Mouse (Mus musculus) brain, embryonic 18.5 days (tissue): Measurements from ENCODE around the gene Nyap1.
A peak's percentile ranks its signal among the peaks of the same experiment; 100 is the strongest.
"Not testable (repeated sequence)": the region's sequence is repeated elsewhere in the genome, so short reads cannot be mapped to it uniquely, and the experiment has no call there.

Experiments
- DNase-seq: peaks from one replicate; pipeline ENCODE4 v3.0.0-alpha.2; 2012; ENCODE audit warnings: low read depth, low spot score

Gene Nyap1

GRCm38 (mm10) chr5:137768475-137768874 lies 27.1 kb upstream of the Nyap1 start:
- no peak for DNase-seq

GRCm38 (mm10) chr5:137766270-137766669 lies 24.9 kb upstream of the Nyap1 start:
- DNase-seq: no peak

GRCm38 (mm10) chr5:137764609-137765340 lies 23.4 kb upstream of the Nyap1 start:
- no peak for DNase-seq

- peak; percentile 79 for DNase-seq
These were observed 18.6 kb upstream of the Nyap1 start for GRCm38 (mm10) chr5:137759971-137760412.

- DNase-seq: no peak
These were observed 17.6 kb upstream of the Nyap1 start for GRCm38 (mm10) chr5:137758921-137759534.

GRCm38 (mm10) chr5:137757887-137758286 lies 16.5 kb upstream of the Nyap1 start:
- no peak for DNase-seq

GRCm38 (mm10) chr5:137756882-137757661 lies 15.7 kb upstream of the Nyap1 start:
- no peak for DNase-seq

- DNase-seq: no peak
These were observed 14.7 kb upstream of the Nyap1 start for GRCm38 (mm10) chr5:137756106-137756505.

- no peak for DNase-seq
These were observed 14.0 kb upstream of the Nyap1 start for GRCm38 (mm10) chr5:137755425-137755824.

- no peak for DNase-seq
These were observed 11.9 kb upstream of the Nyap1 start for GRCm38 (mm10) chr5:137753111-137753832.

- no peak for DNase-seq
These were observed 10.6 kb upstream of the Nyap1 start for GRCm38 (mm10) chr5:137751988-137752387.

- DNase-seq: no peak
These were observed 9.9 kb upstream of the Nyap1 start for GRCm38 (mm10) chr5:137751221-137751887.

- DNase-seq: not testable (repeated sequence)
These were observed 8.8 kb upstream of the Nyap1 start for GRCm38 (mm10) chr5:137750212-137750611.

GRCm38 (mm10) chr5:137749196-137749836 lies 7.9 kb upstream of the Nyap1 start:
- DNase-seq: no peak

- DNase-seq: no peak
These were observed 6.8 kb upstream of the Nyap1 start for GRCm38 (mm10) chr5:137748130-137748770.

- DNase-seq: no peak
These were observed 6.0 kb upstream of the Nyap1 start for GRCm38 (mm10) chr5:137747326-137747961.

GRCm38 (mm10) chr5:137746851-137747325 lies 5.5 kb upstream of the Nyap1 start:
- DNase-seq: no peak

- no peak for DNase-seq
These were observed 5.0 kb upstream of the Nyap1 start for GRCm38 (mm10) chr5:137746282-137746850.
